Mouse (Mus musculus): ENCODE results near the gene Zmym4. TPM values are rescaled to one million over a fixed set of nuclear protein-coding genes. Genes with fewer than 3 reads are reported as not detected.
"Not testable (repeated sequence)": the region's sequence is repeated elsewhere in the genome, so short reads cannot be mapped to it uniquely, and the experiment has no call there.

Gene Zmym4
- total RNA-seq, 2 experiments from 2014 or later: 43.4 to 61.0 TPM

GRCm38 (mm10) chr4:126957434-126957833 is 10.5 kb downstream of the Zmym4 start:
- intact Hi-C loops (cut with DNase I): no loop called here
- no peak for DNase-seq (ENCODE audit: low spot score in 2 of 2)

GRCm38 (mm10) chr4:126950801-126951200 is 17.1 kb downstream of the Zmym4 start:
- intact Hi-C loops (cut with DNase I); DNase-seq (ENCODE audit: low spot score in 2 of 2): not testable (repeated sequence)

GRCm38 (mm10) chr4:126943421-126943820 is 24.5 kb downstream of the Zmym4 start:
- no peak for DNase-seq (ENCODE audit: low spot score in 2 of 2)
- intact Hi-C loops (cut with DNase I): no loop called here

GRCm38 (mm10) chr4:126942846-126943245 is 25.1 kb downstream of the Zmym4 start:
- intact Hi-C loops (cut with DNase I): no loop called here
- no peak for DNase-seq (ENCODE audit: low spot score in 2 of 2)

- intact Hi-C loops (cut with DNase I): no loop called here
- DNase-seq (ENCODE audit: low spot score in 2 of 2): no peak
Observed at GRCm38 (mm10) chr4:126927701-126928100, 40.2 kb downstream of the Zmym4 start.

GRCm38 (mm10) chr4:126889879-126890278 is 78.1 kb downstream of the Zmym4 start:
- intact Hi-C loops (cut with DNase I): no loop called here
- DNase-seq (ENCODE audit: low spot score in 2 of 2): no peak

GRCm38 (mm10) chr4:126885953-126886352 is 82.0 kb downstream of the Zmym4 start:
- no peak for DNase-seq (ENCODE audit: low spot score in 2 of 2)
- intact Hi-C loops (cut with DNase I): no loop called here

GRCm38 (mm10) chr4:126883602-126884001 is 84.3 kb downstream of the Zmym4 start:
- intact Hi-C loops (cut with DNase I): no loop called here
- DNase-seq (ENCODE audit: low spot score in 2 of 2): no peak

- DNase-seq (ENCODE audit: low spot score in 2 of 2): no peak
- intact Hi-C loops (cut with DNase I): no loop called here
Observed at GRCm38 (mm10) chr4:126879560-126880275, 88.2 kb downstream of the Zmym4 start.

GRCm38 (mm10) chr4:126872717-126873116 is 95.2 kb downstream of the Zmym4 start:
- intact Hi-C loops (cut with DNase I): no loop called here
- no peak for DNase-seq (ENCODE audit: low spot score in 2 of 2)

GRCm38 (mm10) chr4:126868699-126869098 is 99.2 kb downstream of the Zmym4 start:
- DNase-seq (ENCODE audit: low spot score in 2 of 2): no peak

GRCm38 (mm10) chr4:126861514-126862266 is 106.2 kb downstream of the Zmym4 start:
- intact Hi-C loops (cut with DNase I): no loop called here
- DNase-seq (ENCODE audit: low spot score in 2 of 2): no peak

More at GRCm38 (mm10) chr4:126868699-126869098, 99.2 kb downstream of the Zmym4 start:
- intact Hi-C loops (cut with DNase I): no loop called here

GRCm38 (mm10) chr4:126860268-126860986 is 107.5 kb downstream of the Zmym4 start:
- intact Hi-C loops (cut with DNase I): no loop called here

GRCm38 (mm10) chr4:126852971-126853370 is 115.0 kb downstream of the Zmym4 start:
- intact Hi-C loops (cut with DNase I): no loop called here
- no peak for DNase-seq (ENCODE audit: low spot score in 2 of 2)

More at GRCm38 (mm10) chr4:126860268-126860986, 107.5 kb downstream of the Zmym4 start:
- DNase-seq (ENCODE audit: low spot score in 2 of 2): no peak

GRCm38 (mm10) chr4:126850778-126851080 is 117.2 kb downstream of the Zmym4 start:
- no peak for DNase-seq (ENCODE audit: low spot score in 2 of 2)
- intact Hi-C loops (cut with DNase I): no loop called here

GRCm38 (mm10) chr4:126850019-126850777 is 117.7 kb downstream of the Zmym4 start:
- DNase-seq (ENCODE audit: low spot score in 2 of 2): no peak
- intact Hi-C loops (cut with DNase I): no loop called here

GRCm38 (mm10) chr4:126846971-126847370 is 121.0 kb downstream of the Zmym4 start:
- intact Hi-C loops (cut with DNase I): loop anchor here (10.0 kb wide), 2 partner anchors 242 to 292 kb away; partner anchors contain the start of genes 5730409E04Rik and Clspn
- no peak for DNase-seq (ENCODE audit: low spot score in 2 of 2)

GRCm38 (mm10) chr4:126845664-126846063 is 122.3 kb downstream of the Zmym4 start:
- intact Hi-C loops (cut with DNase I): loop anchor here (10.0 kb wide), 2 partner anchors 241 to 291 kb away; partner anchors contain the start of genes 5730409E04Rik and Clspn
- no peak for DNase-seq (ENCODE audit: low spot score in 2 of 2)

GRCm38 (mm10) chr4:126842911-126843310 is 125.0 kb downstream of the Zmym4 start:
- intact Hi-C loops (cut with DNase I): loop anchor here (10.0 kb wide), 2 partner anchors 238 to 288 kb away; partner anchors contain the start of genes 5730409E04Rik and Clspn
- DNase-seq (ENCODE audit: low spot score in 2 of 2): no peak
